Mouse (Mus musculus): ENCODE measurements around the gene Camta1.

DNA sequence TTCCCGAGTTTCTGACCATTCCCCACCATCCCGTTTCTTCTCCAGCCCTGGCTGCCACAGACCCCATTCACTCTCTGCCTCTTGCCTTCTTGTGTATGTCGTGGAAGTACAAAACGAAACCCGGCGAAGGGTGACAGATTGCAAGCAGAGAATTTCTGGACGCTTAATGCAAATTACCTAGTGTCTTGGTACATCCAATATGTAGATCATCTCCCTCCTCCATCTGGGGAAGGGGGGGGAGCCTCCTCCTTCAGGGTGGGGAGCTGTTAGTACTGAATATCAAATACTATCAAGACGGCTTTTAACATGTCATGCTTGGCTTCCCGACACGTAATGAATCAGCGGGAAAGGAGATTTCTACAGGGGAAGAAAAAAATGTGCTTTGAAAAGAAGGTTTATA lies 710.8 kb downstream of the Camta1 start:
- TF ChIP-seq FLI1 (IDR thresholded peaks at IDR 0.05; ENCODE audit: low read length) = no peak
- TF ChIP-seq GATA1 (IDR thresholded peaks at IDR 0.05; ENCODE audit: borderline replicate concordance, low read length) = no peak
